Mouse (Mus musculus): Measurements from ENCODE around the gene Camk2b.

GRCm38 (mm10) chr11:6068181-6068957 is 2.2 kb upstream of the Camk2b start:
- TF ChIP-seq CTCF (IDR thresholded peaks at IDR 0.05; ENCODE audit: insufficient read depth, low read length), result no peak
- TF ChIP-seq POLR2A (IDR thresholded peaks at IDR 0.05; ENCODE audit: borderline replicate concordance, extremely low read depth, low read depth, low read length), result no peak

Measured in lung, adult 2 months (tissue).